Mouse (Mus musculus): Measurements from ENCODE around the gene Olig3. TPM values are rescaled to one million over a fixed set of nuclear protein-coding genes. Genes with fewer than 3 reads are reported as not detected.
"Not testable (repeated sequence)": the region's sequence is repeated elsewhere in the genome, so short reads cannot be mapped to it uniquely, and the experiment has no call there.

Gene Olig3
- polyA plus RNA-seq, 1 experiment: not detected

GRCm38 (mm10) chr10:19374311-19374710 is 18.0 kb downstream of the Olig3 start:
- Histone ChIP-seq H3K4me1 (ENCODE audit: control insufficient read depth) (no peaks in the 10 kb centered on the region), H3K9me3 (ENCODE audit: control insufficient read depth, low read length) (no peaks in the 10 kb centered on the region; the same call in 1 of the 2 replicates)
- TF ChIP-seq GATA1 (IDR thresholded peaks at IDR 0.05; ENCODE audit: low read length) (no peak), TAL1 (IDR thresholded peaks at IDR 0.05; ENCODE audit: low read length) (no peak)

DNA sequence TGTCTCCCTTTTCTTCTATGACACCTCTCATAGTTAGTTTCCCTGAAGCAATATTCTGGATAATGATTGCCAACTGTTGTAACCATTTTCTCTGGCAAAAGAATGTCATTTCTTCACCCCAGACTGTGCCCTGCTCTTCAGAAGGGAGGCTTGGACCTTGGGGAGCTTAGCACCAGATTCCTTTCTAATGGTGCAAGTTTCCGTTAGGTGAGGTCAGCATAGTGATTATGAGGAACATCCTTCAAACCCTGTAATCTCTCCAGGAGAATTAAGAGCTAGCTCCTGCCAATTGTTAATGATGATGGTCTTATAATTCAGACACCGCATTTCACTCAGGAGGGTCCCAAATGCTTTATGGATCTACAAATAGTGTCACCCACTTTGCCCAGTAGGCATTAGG is 19.5 kb downstream of the Olig3 start:
- Histone ChIP-seq H3K27me3 (ENCODE audit: control insufficient read depth) (no peaks in the 10 kb centered on the region), H3K4me1 (ENCODE audit: control insufficient read depth) (no peaks in the 10 kb centered on the region), H3K4me3 (replicated peaks) (no peak overlapping the region), H3K36me3 (ENCODE audit: control insufficient read depth) (no peaks in the 10 kb centered on the region), H3K9me3 (ENCODE audit: control insufficient read depth, low read length) (no peaks in the 10 kb centered on the region; the same call in 1 of the 2 replicates)
- no peak for TF ChIP-seq TAL1 (IDR thresholded peaks at IDR 0.05; ENCODE audit: low read length)
- TF ChIP-seq GATA1 (IDR thresholded peaks at IDR 0.05; ENCODE audit: low read length): no peak

More at GRCm38 (mm10) chr10:19374311-19374710, 18.0 kb downstream of the Olig3 start:
- Histone ChIP-seq H3K27me3 (ENCODE audit: control insufficient read depth) (no peaks in the 10 kb centered on the region), H3K36me3 (ENCODE audit: control insufficient read depth) (no peaks in the 10 kb centered on the region), H3K4me3 (replicated peaks) (no peak overlapping the region)

GRCm38 (mm10) chr10:19380971-19381370 is 24.6 kb downstream of the Olig3 start:
- not testable (repeated sequence) for H3K4me1 ChIP-seq (ENCODE audit: control insufficient read depth); H3K9me3 ChIP-seq (ENCODE audit: control insufficient read depth, low read length); H3K27me3 ChIP-seq (ENCODE audit: control insufficient read depth); H3K36me3 ChIP-seq (ENCODE audit: control insufficient read depth); H3K4me3 ChIP-seq (replicated peaks)

GRCm38 (mm10) chr10:19384176-19384575 is 27.8 kb downstream of the Olig3 start:
- Histone ChIP-seq H3K4me3 (replicated peaks) (no peak overlapping the region), H3K4me1 (ENCODE audit: control insufficient read depth) (no peaks in the 10 kb centered on the region), H3K36me3 (ENCODE audit: control insufficient read depth) (no peaks in the 10 kb centered on the region), H3K9me3 (ENCODE audit: control insufficient read depth, low read length) (no peaks in the 10 kb centered on the region; the same call in 1 of the 2 replicates), H3K27me3 (ENCODE audit: control insufficient read depth) (no peaks in the 10 kb centered on the region)
- TF ChIP-seq TAL1 (IDR thresholded peaks at IDR 0.05; ENCODE audit: low read length): no peak

DNA sequence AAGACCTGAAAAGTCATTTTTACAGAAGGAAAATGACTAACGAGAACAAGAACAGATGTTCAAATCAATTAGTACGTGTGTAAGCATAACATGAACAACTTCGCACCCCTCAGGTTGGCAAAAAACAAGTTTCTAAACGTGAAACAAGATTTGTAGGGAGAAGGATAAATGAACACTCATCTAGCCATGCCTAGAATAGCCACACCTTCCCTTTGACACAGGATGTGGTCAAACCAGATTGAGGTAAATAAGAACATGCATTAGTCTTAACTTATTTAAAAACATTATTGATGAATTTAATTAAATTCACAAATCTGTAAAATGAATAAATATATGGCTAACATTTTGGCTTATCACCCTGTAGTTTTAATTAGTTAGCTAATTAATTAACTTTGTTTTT is 35.5 kb downstream of the Olig3 start:
- no peak overlapping the region for H3K4me3 ChIP-seq (replicated peaks)
- H3K36me3 ChIP-seq (ENCODE audit: control insufficient read depth): no peaks in the 10 kb centered on the region
- TF ChIP-seq GATA1 (IDR thresholded peaks at IDR 0.05; ENCODE audit: low read length): no peak
- no peak for TF ChIP-seq TAL1 (IDR thresholded peaks at IDR 0.05; ENCODE audit: low read length)
- peaks cover 4% of the 10 kb centered on the region for H3K4me1 ChIP-seq (ENCODE audit: control insufficient read depth)
- H3K27me3 ChIP-seq (ENCODE audit: control insufficient read depth): no peaks in the 10 kb centered on the region
- H3K9me3 ChIP-seq (ENCODE audit: control insufficient read depth, low read length): no peaks in the 10 kb centered on the region

- Histone ChIP-seq H3K36me3 (ENCODE audit: control insufficient read depth) (no peaks in the 10 kb centered on the region), H3K4me1 (ENCODE audit: control insufficient read depth) (peaks cover 14% of the 10 kb centered on the region), H3K9me3 (ENCODE audit: control insufficient read depth, low read length) (no peaks in the 10 kb centered on the region), H3K4me3 (replicated peaks) (no peak overlapping the region), H3K27me3 (ENCODE audit: control insufficient read depth) (no peaks in the 10 kb centered on the region)
- TF ChIP-seq TAL1 (IDR thresholded peaks at IDR 0.05; ENCODE audit: low read length) (no peak), GATA1 (IDR thresholded peaks at IDR 0.05; ENCODE audit: low read length) (no peak)
Measured at GRCm38 (mm10) chr10:19396485-19397137, 40.3 kb downstream of the Olig3 start.

DNA sequence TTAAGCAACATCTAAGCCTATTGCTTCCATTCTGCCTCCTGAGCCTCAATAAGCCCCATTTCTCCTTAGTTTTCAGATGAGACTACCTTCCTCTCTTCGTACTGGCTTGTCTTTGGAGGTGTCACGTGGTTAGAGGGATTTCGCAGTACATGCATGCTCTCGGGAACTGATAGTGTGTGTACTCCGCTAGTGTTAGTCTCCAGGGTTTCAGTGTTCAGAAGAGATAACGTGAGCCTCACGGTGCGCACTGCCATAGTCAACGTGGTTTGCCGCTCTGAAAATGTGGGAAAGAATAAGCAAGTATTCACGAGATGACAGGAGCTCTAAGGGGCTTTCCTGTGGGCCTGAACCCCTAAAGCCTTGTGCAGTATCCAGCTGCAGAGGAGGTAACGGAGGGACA is 41.1 kb downstream of the Olig3 start:
- no peaks in the 10 kb centered on the region for H3K36me3 ChIP-seq (ENCODE audit: control insufficient read depth)
- H3K9me3 ChIP-seq (ENCODE audit: control insufficient read depth, low read length): no peaks in the 10 kb centered on the region
- H3K27me3 ChIP-seq (ENCODE audit: control insufficient read depth): no peaks in the 10 kb centered on the region
- TF ChIP-seq GATA1 (IDR thresholded peaks at IDR 0.05; ENCODE audit: low read length) (no peak), TAL1 (IDR thresholded peaks at IDR 0.05; ENCODE audit: low read length) (no peak)
- H3K4me1 ChIP-seq (ENCODE audit: control insufficient read depth): peaks cover 14% of the 10 kb centered on the region
- H3K4me3 ChIP-seq (replicated peaks): no peak overlapping the region

DNA sequence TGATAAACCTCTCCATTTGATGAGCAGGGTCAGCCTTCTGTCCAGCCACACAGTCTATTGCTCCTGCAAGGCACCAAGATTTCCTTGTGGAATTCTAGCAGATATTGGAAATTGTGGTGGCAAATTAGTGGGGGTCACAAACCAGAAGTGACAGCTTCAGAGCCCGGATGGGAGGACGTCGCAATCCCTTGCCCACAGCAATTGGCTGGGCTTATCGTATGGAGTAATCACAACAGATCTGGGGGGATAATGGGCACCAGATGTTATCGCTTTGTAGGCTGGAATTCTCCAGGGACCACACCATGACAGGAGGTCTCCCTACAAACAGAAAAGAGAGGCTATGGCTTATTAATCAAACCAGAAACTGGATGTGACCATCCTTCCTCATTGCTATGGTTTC is 44.8 kb downstream of the Olig3 start:
- H3K36me3 ChIP-seq (ENCODE audit: control insufficient read depth): no peaks in the 10 kb centered on the region
- H3K27me3 ChIP-seq (ENCODE audit: control insufficient read depth): peaks cover 5% of the 10 kb centered on the region
- peaks cover 14% of the 10 kb centered on the region for H3K4me1 ChIP-seq (ENCODE audit: control insufficient read depth)
- TF ChIP-seq TAL1 (IDR thresholded peaks at IDR 0.05; ENCODE audit: low read length) (no peak), GATA1 (IDR thresholded peaks at IDR 0.05; ENCODE audit: low read length) (no peak)
- no peaks in the 10 kb centered on the region for H3K9me3 ChIP-seq (ENCODE audit: control insufficient read depth, low read length)
- no peak overlapping the region for H3K4me3 ChIP-seq (replicated peaks)

DNA sequence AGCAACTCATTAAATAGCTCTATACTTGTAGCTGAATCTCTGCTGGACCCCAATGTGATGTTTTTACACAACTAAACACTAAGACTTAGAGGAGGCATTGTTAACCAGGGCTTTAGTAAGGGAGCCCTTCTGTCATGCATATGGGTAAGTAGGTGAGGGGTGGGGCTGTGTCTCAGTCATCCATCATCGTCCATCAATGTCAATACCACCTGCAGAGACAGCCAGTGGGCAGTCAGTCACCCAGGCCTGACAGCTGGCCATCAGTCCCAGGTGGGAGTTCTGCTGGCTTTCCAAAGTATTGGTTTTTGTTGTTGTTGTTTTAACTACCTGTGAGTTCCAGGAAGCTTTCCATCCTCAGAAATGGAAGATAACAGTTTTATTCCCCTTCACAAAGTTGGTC is 48.1 kb downstream of the Olig3 start:
- Histone ChIP-seq H3K27me3 (ENCODE audit: control insufficient read depth) (peaks cover 5% of the 10 kb centered on the region), H3K36me3 (ENCODE audit: control insufficient read depth) (no peaks in the 10 kb centered on the region), H3K9me3 (ENCODE audit: control insufficient read depth, low read length) (no peaks in the 10 kb centered on the region), H3K4me3 (replicated peaks) (no peak overlapping the region), H3K4me1 (ENCODE audit: control insufficient read depth) (no peaks in the 10 kb centered on the region)
- no peak for TF ChIP-seq GATA1 (IDR thresholded peaks at IDR 0.05; ENCODE audit: low read length)
- TF ChIP-seq TAL1 (IDR thresholded peaks at IDR 0.05; ENCODE audit: low read length): no peak

GRCm38 (mm10) chr10:19405959-19406358 is 49.6 kb downstream of the Olig3 start:
- H3K4me3 ChIP-seq (replicated peaks): no peak overlapping the region
- peaks cover 5% of the 10 kb centered on the region for H3K27me3 ChIP-seq (ENCODE audit: control insufficient read depth)
- no peaks in the 10 kb centered on the region for H3K4me1 ChIP-seq (ENCODE audit: control insufficient read depth)
- TF ChIP-seq GATA1 (IDR thresholded peaks at IDR 0.05; ENCODE audit: low read length) (no peak), TAL1 (IDR thresholded peaks at IDR 0.05; ENCODE audit: low read length) (no peak)
- no peaks in the 10 kb centered on the region for H3K36me3 ChIP-seq (ENCODE audit: control insufficient read depth)
- no peaks in the 10 kb centered on the region for H3K9me3 ChIP-seq (ENCODE audit: control insufficient read depth, low read length)

Measured in erythroblast, embryonic 14.5 days (primary cell).